Mouse (Mus musculus) bone marrow macrophage, adult 2 months (primary cell): Measurements from ENCODE around the gene Ccdc167. TPM values are rescaled to one million over a fixed set of nuclear protein-coding genes. Genes with fewer than 3 reads are reported as not detected.

Experiments used
- H3K27ac ChIP-seq: 2 replicates; pipeline ENCODE4 v1.5.1; 2012; ENCODE audit warnings: low read depth, low read length; ENCODE audit not compliant: insufficient read depth
- H3K4me1 ChIP-seq: 2 replicates; pipeline ENCODE4 v1.6.1; 2012; ENCODE audit warnings: low read length; ENCODE audit not compliant: control insufficient read depth, insufficient read depth
- H3K4me3 ChIP-seq: 2 replicates; pipeline ENCODE4 v1.5.1; 2012; ENCODE audit warnings: mild to moderate bottlenecking, low read length, moderate library complexity; ENCODE audit not compliant: insufficient read depth
- CTCF ChIP-seq: IDR thresholded peaks from 2 replicates; pipeline ENCODE4 v1.5.1; 2012; ENCODE audit warnings: low read depth, mild to moderate bottlenecking, low read length, moderate library complexity
- POLR2A ChIP-seq: IDR thresholded peaks from 2 replicates; pipeline ENCODE4 v1.6.1; 2012; ENCODE audit warnings: mild to moderate bottlenecking, low read depth, low read length, borderline replicate concordance
- polyA plus RNA-seq: library from polyadenylated mRNA; stranded (reverse); fragments of >200 nt; gene quantifications from 2 replicates; pipeline ENCODE4 v1.2.4, GENCODE M21; 2012; ENCODE audit not compliant: missing spikeins, insufficient read depth, insufficient read length

The Ccdc167 gene
- 14.5 and 16.3 TPM in 2 replicates for polyA plus RNA-seq

- TF ChIP-seq POLR2A (no peak), CTCF (no peak)
These were observed at the start of gene Ccdc167 for GRCm38 (mm10) chr17:29716732-29717445. Ccdc167 (minus strand) TSS chr17:29717044.

GRCm38 (mm10) chr17:29765380-29765779 lies 48.5 kb upstream of the Ccdc167 start:
- no peak overlapping the region for H3K4me3 ChIP-seq
- H3K4me1 ChIP-seq = no peaks in the 10 kb centered on the region
- TF ChIP-seq CTCF = no peak
- no peak for TF ChIP-seq POLR2A
- H3K27ac ChIP-seq = no peak overlapping the region

More at GRCm38 (mm10) chr17:29716732-29717445, at the start of gene Ccdc167:
- Histone ChIP-seq H3K4me3 (peak within 1 kb of the TSS; percentile 71), H3K27ac (no peak within 1 kb of the TSS), H3K4me1 (peaks cover 10% of the 10 kb centered on the region)

GRCm38 (mm10) chr17:29762551-29762950 lies 45.7 kb upstream of the Ccdc167 start:
- H3K4me1 ChIP-seq = no peaks in the 10 kb centered on the region
- no peak overlapping the region for H3K27ac ChIP-seq
- TF ChIP-seq CTCF = peak; percentile 70
- TF ChIP-seq POLR2A = no peak
- H3K4me3 ChIP-seq = no peak overlapping the region

DNA sequence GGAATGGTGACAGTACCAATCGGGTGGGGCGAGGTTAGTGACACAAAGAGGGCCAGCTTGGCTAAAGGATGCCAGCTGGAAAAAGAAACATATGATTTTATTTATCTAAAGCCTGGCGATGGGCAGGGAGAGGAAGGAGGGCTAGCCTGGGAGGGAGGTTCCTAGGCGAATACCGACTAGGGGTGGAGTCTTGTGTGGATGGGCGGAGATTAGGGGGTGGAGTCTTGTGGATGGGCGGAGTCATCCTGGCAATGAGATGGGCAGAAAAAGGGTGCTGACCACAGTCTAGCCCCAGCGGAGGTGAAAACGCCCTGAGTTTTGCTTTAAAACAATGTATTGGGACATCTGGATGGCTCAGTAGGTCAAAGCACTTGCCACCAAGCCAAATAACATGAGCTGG lies 45.1 kb upstream of the Ccdc167 start:
- Histone ChIP-seq H3K4me1 (no peaks in the 10 kb centered on the region), H3K4me3 (no peak overlapping the region), H3K27ac (no peak overlapping the region)
- TF ChIP-seq CTCF (no peak), POLR2A (no peak)

DNA sequence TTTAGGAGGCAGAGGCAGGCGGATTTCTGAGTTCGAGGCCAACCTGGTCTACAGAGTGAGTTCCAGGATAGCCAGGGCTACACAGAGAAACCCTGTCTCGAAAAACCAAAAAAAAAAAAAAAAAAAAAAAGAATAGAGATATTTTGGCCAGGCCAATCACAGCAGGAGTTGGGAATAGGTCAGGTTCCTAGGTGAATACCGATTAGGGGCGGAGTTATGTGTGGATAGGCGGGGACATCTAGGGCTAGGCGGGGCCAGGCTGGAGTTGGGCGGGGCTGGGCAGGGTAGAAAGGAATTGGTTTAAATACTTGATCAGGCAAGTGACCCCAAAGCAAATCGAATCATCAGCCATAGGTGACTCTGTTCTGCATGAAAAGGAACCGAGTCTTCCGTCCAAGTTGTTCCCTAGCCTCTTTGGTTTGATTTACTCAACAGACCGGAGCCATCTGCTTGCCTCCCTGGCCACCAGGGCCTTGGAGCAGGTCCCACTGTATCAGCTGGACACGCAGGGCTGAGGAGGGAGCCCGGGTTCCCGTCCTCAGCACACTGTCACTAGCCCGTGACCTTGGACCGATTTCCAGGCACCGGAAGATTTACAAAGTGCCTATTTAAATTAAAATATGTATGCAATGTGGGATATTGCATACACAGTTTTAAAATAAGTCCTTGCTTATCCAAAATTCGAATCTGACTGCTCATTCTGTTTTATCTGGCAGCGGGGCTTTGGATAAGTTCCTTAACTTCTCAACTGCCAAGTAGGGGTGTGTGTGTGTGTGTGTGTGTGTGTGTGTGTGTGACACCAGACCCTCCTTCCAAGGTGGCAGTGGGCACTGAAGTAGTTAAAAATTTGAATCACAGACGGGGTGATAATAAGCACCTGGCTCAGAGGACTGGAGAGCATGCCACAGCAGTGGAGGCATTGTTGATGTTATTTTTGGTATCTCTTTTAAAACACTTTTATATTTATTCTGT lies 43.8 kb upstream of the Ccdc167 start:
- no peak for TF ChIP-seq CTCF
- TF ChIP-seq POLR2A = no peak
- no peak overlapping the region for H3K27ac ChIP-seq
- H3K4me3 ChIP-seq = no peak overlapping the region
- H3K4me1 ChIP-seq = no peaks in the 10 kb centered on the region

DNA sequence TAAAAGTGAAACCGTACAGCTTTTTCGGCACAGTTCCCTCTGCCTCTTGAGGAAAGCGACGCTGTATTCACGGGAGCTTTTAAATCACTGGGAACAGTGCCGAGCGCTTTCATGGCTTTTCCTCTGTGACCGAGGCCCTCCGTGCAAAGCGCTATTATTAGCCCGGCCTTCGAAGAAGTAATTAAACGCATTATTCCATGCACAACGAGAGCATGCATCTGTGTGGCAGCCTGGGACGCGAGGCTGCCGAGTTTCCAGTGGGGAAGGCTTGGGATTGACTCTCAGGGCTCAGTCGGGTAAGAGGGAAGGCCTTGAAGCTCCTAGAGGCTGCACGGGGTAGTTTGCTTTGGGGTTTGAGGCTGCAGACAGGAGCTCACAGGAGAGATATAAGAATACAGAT lies 43.1 kb upstream of the Ccdc167 start:
- no peaks in the 10 kb centered on the region for H3K4me1 ChIP-seq
- TF ChIP-seq CTCF = no peak
- no peak for TF ChIP-seq POLR2A
- H3K27ac ChIP-seq = no peak overlapping the region
- no peak overlapping the region for H3K4me3 ChIP-seq

- no peak for TF ChIP-seq CTCF
- TF ChIP-seq POLR2A = no peak
- no peaks in the 10 kb centered on the region for H3K4me1 ChIP-seq
- no peak overlapping the region for H3K27ac ChIP-seq
- H3K4me3 ChIP-seq = no peak overlapping the region
These were observed 39.5 kb upstream of the Ccdc167 start for GRCm38 (mm10) chr17:29756381-29756780.

- Histone ChIP-seq H3K4me3 (no peak overlapping the region), H3K27ac (no peak overlapping the region)
- no peak for TF ChIP-seq CTCF
- TF ChIP-seq POLR2A = no peak
These were observed 37.7 kb upstream of the Ccdc167 start for GRCm38 (mm10) chr17:29754510-29754909.

GRCm38 (mm10) chr17:29747466-29747865 lies 30.6 kb upstream of the Ccdc167 start:
- Histone ChIP-seq H3K4me1 (no peaks in the 10 kb centered on the region), H3K27ac (no peak overlapping the region), H3K4me3 (no peak overlapping the region)
- TF ChIP-seq POLR2A (no peak), CTCF (no peak)

More at GRCm38 (mm10) chr17:29754510-29754909, 37.7 kb upstream of the Ccdc167 start:
- no peaks in the 10 kb centered on the region for H3K4me1 ChIP-seq
